Mouse (Mus musculus) heart, postnatal 0 days (tissue): ENCODE measurements around the gene Gm20721.

ENCODE experiments used
- CTCF ChIP-seq: IDR thresholded peaks from 2 replicates; pipeline ENCODE4 v1.5.1; 2016; ENCODE audit warnings: antibody characterized with exemption, control low read depth, low read depth
- EP300 ChIP-seq: IDR thresholded peaks from 2 replicates; pipeline ENCODE4 v1.6.1; 2016; ENCODE audit warnings: antibody characterized with exemption, low read depth

DNA sequence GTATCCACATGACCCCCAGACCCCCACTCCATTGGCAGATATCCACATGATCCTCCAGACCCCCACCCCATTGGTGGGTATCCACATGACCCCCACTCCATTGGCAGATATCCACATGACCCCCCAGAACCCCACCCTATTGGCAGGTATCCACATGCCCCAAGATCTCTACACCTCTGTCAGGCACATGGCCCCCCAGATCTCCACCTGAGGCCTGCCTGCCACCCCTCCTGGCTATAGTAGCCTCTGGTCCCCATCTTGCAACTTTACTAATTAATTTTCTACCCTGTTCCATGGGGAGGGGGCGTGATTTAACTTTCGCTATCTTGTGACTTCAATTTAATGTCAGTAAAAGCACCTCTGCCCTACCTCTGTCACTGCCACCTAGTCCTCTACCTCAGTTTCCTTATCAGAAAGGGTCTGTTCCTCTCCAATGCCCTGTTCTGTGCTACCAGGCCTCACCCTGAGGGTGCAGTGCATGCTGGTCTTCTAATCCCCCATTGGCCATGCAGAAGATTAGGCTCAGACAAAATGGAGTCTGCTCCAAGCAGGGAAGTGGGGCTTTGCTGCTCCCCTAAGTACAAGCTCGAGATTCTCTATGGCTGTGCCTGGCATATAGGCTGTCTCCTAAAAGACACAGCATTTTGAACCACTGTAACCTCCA, 6.2 kb downstream of the Gm20721 start:
- TF ChIP-seq CTCF (no peak), EP300 (no peak)
